Mouse (Mus musculus) small intestine, adult 2 months (tissue): ENCODE data around the gene Ackr2.

Experiments used
- CTCF ChIP-seq: fragments of 200-500 bp; IDR thresholded peaks from 2 replicates; pipeline ENCODE4 v1.5.1; 2012; ENCODE audit warnings: low read depth, mild to moderate bottlenecking, control low read depth, inconsistent platforms, low read length, moderate library complexity, mixed read lengths; ENCODE audit not compliant: insufficient replicate concordance, insufficient read length; ENCODE audit errors: extremely low read depth
- POLR2A ChIP-seq: fragments of 200-500 bp; IDR thresholded peaks from 2 replicates; pipeline ENCODE4 v1.6.1; 2012; ENCODE audit warnings: low read depth, mild to moderate bottlenecking, control low read depth, inconsistent platforms, low read length, moderate library complexity

DNA sequence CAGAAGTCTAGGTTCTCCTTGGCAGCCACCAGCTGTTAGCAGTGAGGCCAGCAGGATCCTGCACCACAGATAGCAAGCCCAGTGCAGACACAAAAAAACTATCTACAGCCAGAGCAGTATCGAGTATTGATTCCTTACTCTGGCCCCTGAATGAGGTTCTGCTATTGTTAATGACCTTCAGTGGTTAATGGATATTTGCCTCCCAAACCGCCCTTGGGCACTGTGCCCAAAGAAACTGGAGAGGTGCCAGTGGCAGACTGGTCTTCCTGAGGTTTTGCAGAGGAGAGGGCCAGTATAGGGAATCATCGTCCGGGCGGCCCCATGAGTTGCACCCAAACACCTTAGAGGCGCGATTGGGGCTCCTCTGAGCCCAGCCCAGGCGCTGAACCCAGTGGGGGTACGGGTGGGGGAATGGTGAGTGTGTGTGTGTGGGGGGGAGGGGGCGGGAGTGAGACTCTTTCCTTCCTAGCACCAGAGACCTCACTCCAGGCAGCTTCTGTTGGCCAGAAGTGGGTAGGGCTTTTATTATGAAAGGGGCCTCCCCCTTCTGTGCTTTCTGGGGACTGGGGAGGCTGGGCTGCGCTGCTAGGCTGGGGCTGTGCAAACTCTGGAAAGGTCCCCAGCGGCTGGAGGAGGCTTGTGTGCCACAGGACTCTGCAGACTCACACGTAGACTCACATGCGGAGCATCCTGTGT is 52.4 kb downstream of the Ackr2 start, which contains the start of gene Fam198a:
- TF ChIP-seq POLR2A = no peak
- TF ChIP-seq CTCF = no peak
